Mouse (Mus musculus): Measurements from ENCODE around the gene Zdhhc23. TPM values are rescaled to one million over a fixed set of nuclear protein-coding genes. Genes with fewer than 3 reads are reported as not detected.

Zdhhc23 gene
- polyA plus RNA-seq (2015; fragmentation: Nextera tagmentation; extraction: Ambion mirVana), result 0.31 and 0.34 TPM in 2 replicates

GRCm38 (mm10) chr16:43979328-43980109 lies at the start of gene Zdhhc23:
TSS of gene Zdhhc23 (minus strand) at chr16:43979791.
- Histone ChIP-seq H3K27ac (ENCODE audit: low read length) (no peak within 1 kb of the TSS), H3K4me2 (ENCODE audit: low read depth, low read length) (peak within 1 kb of the TSS; percentile 88), H3K9ac (ENCODE audit: low read depth, low read length) (peak within 1 kb of the TSS; percentile 60), H3K27me3 (ENCODE audit: control insufficient read depth, insufficient read depth, low read depth, low read length) (peaks cover 14% of the 10 kb centered on the region), H3K4me3 (ENCODE audit: low read depth, low read length) (peak within 1 kb of the TSS; percentile 69), H3K4me1 (ENCODE audit: control insufficient read depth, low read depth, low read length) (peaks cover 4% of the 10 kb centered on the region), H3K36me3 (ENCODE audit: control insufficient read depth, insufficient read depth) (no peaks in the 10 kb centered on the region), H3K9me3 (replicated peaks; ENCODE audit: control insufficient read depth, low read length) (no peaks in the 10 kb centered on the region)
- WGBS (ENCODE audit: insufficient replicate concordance), result under 1% methylated on average over 88 of the region's 103 CpGs
- ATAC-seq (ENCODE audit: low read depth), result peak; percentile 79

DNA sequence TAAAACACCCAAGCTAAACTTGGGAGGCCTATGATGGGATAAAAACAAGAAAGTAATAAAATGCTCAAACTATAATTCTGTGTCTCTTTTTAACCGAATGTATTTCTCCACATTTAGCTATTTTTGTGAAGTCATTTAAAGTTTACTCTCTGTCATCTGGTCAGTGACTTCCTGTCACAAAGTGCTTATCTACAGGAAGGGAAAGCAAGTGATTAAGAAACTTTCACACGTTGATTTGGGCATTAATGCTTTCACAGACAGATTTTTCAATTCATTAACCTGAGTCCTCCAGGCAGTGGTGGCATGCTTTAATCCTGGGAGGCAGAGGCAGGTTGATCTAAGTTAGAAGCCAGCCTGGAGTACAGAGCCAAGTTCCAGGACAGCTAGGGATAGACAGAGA lies 49.7 kb upstream of the Zdhhc23 start:
- Histone ChIP-seq H3K27ac (ENCODE audit: low read length) (no peak overlapping the region), H3K4me3 (ENCODE audit: low read depth, low read length) (no peak overlapping the region), H3K4me1 (ENCODE audit: control insufficient read depth, low read depth, low read length) (peaks cover 3% of the 10 kb centered on the region), H3K4me2 (ENCODE audit: low read depth, low read length) (no peak overlapping the region), H3K9me3 (replicated peaks; ENCODE audit: control insufficient read depth, low read length) (no peaks in the 10 kb centered on the region), H3K36me3 (ENCODE audit: control insufficient read depth, insufficient read depth) (no peaks in the 10 kb centered on the region), H3K27me3 (ENCODE audit: control insufficient read depth, insufficient read depth, low read depth, low read length) (no peaks in the 10 kb centered on the region), H3K9ac (ENCODE audit: low read depth, low read length) (no peak overlapping the region)
- 10% methylated on average over 2 of the region's 2 CpGs for WGBS (ENCODE audit: insufficient replicate concordance)
- no peak for ATAC-seq (ENCODE audit: low read depth)

DNA sequence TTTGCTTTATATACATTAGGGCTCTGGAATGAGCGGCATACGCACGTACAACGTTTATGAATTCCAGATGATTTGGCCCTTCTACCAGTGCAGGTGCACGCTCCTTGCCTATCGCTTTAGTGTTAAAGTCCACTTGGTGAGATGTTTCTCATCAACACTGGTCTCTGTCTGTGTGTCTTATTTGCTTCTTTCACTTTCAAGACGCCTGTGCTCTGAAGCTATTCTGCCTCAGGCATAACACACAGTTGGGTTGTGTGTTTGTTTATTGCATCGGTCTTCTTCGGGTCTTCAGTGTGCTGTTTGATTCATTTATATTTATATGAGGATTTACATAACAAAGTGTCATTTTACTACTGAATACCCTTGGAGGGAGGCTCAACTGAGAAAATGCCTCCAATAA lies 47.2 kb upstream of the Zdhhc23 start:
- H3K9ac ChIP-seq (ENCODE audit: low read depth, low read length), result no peak overlapping the region
- no peak for ATAC-seq (ENCODE audit: low read depth)
- no peak overlapping the region for H3K4me3 ChIP-seq (ENCODE audit: low read depth, low read length)
- H3K27ac ChIP-seq (ENCODE audit: low read length), result no peak overlapping the region
- no peaks in the 10 kb centered on the region for H3K4me1 ChIP-seq (ENCODE audit: control insufficient read depth, low read depth, low read length)
- H3K36me3 ChIP-seq (ENCODE audit: control insufficient read depth, insufficient read depth), result no peaks in the 10 kb centered on the region
- 81% methylated on average over 9 of the region's 9 CpGs for WGBS (ENCODE audit: insufficient replicate concordance)
- no peaks in the 10 kb centered on the region for H3K9me3 ChIP-seq (replicated peaks; ENCODE audit: control insufficient read depth, low read length)
- no peak overlapping the region for H3K4me2 ChIP-seq (ENCODE audit: low read depth, low read length)
- no peaks in the 10 kb centered on the region for H3K27me3 ChIP-seq (ENCODE audit: control insufficient read depth, insufficient read depth, low read depth, low read length)

DNA sequence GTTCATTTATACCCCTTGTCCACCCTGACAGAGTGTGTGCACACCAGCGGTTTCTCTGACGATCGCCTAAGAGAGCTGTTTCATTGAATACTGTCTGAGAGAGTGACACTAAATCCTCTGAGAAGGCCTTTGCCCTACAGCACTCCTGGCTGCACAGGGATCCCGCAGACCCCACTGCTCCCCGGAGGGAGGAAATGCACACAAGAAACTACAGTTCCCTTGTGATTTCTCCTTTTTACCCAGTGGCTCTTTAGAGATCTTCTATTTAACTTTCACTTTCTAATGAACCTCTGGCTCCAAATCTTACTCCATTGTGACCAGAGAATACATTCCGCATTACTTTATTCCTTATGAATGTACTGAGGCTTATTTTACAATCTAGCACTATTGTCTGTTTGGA lies 46.6 kb upstream of the Zdhhc23 start:
- no peaks in the 10 kb centered on the region for H3K4me1 ChIP-seq (ENCODE audit: control insufficient read depth, low read depth, low read length)
- no peak overlapping the region for H3K4me3 ChIP-seq (ENCODE audit: low read depth, low read length)
- H3K27ac ChIP-seq (ENCODE audit: low read length), result no peak overlapping the region
- H3K9ac ChIP-seq (ENCODE audit: low read depth, low read length), result no peak overlapping the region
- no peaks in the 10 kb centered on the region for H3K36me3 ChIP-seq (ENCODE audit: control insufficient read depth, insufficient read depth)
- no peaks in the 10 kb centered on the region for H3K27me3 ChIP-seq (ENCODE audit: control insufficient read depth, insufficient read depth, low read depth, low read length)
- no peak for ATAC-seq (ENCODE audit: low read depth)
- no peak overlapping the region for H3K4me2 ChIP-seq (ENCODE audit: low read depth, low read length)
- H3K9me3 ChIP-seq (replicated peaks; ENCODE audit: control insufficient read depth, low read length), result no peaks in the 10 kb centered on the region
- WGBS (ENCODE audit: insufficient replicate concordance), result 38% methylated on average over 6 of the region's 6 CpGs

GRCm38 (mm10) chr16:44018986-44019548 lies 39.5 kb upstream of the Zdhhc23 start:
- Histone ChIP-seq H3K27ac (ENCODE audit: low read length) (peak overlapping the region; percentile 61), H3K9me3 (replicated peaks; ENCODE audit: control insufficient read depth, low read length) (no peaks in the 10 kb centered on the region), H3K9ac (ENCODE audit: low read depth, low read length) (no peak overlapping the region), H3K4me1 (ENCODE audit: control insufficient read depth, low read depth, low read length) (peaks cover 30% of the 10 kb centered on the region), H3K4me3 (ENCODE audit: low read depth, low read length) (peak overlapping the region; percentile 6; the same call in 1 of the 2 replicates), H3K27me3 (ENCODE audit: control insufficient read depth, insufficient read depth, low read depth, low read length) (no peaks in the 10 kb centered on the region), H3K36me3 (ENCODE audit: control insufficient read depth, insufficient read depth) (no peaks in the 10 kb centered on the region), H3K4me2 (ENCODE audit: low read depth, low read length) (peak overlapping the region; percentile 40)
- no peak for ATAC-seq (ENCODE audit: low read depth)
- WGBS (ENCODE audit: insufficient replicate concordance), result 34% methylated on average over 2 of the region's 2 CpGs

DNA sequence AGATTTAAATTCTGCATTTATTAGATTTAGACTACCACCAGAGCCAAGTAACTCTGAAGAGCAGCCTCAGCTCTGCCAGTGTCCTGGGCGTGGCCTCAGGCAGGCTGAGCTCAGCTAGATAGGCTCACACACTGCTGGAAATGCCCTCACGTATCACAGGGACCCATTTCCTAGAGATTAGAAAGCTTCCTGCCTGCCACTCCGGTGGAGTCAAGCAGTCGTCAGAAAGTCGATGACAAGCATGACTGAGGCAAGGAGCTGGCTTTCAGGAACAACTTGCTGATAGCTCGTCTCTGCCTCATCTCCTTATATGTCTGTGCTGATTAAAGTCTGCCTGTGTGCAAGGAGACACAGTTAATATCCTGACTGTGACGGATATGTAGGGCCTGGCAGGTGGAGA lies 38.8 kb upstream of the Zdhhc23 start:
- Histone ChIP-seq H3K9me3 (replicated peaks; ENCODE audit: control insufficient read depth, low read length) (no peaks in the 10 kb centered on the region), H3K4me1 (ENCODE audit: control insufficient read depth, low read depth, low read length) (peaks cover 30% of the 10 kb centered on the region), H3K9ac (ENCODE audit: low read depth, low read length) (no peak overlapping the region), H3K27ac (ENCODE audit: low read length) (peak overlapping the region; percentile 61), H3K36me3 (ENCODE audit: control insufficient read depth, insufficient read depth) (no peaks in the 10 kb centered on the region), H3K4me3 (ENCODE audit: low read depth, low read length) (peak overlapping the region; percentile 6; the same call in 1 of the 2 replicates), H3K27me3 (ENCODE audit: control insufficient read depth, insufficient read depth, low read depth, low read length) (no peaks in the 10 kb centered on the region), H3K4me2 (ENCODE audit: low read depth, low read length) (peak overlapping the region; percentile 40)
- ATAC-seq (ENCODE audit: low read depth), result peak; percentile 97
- 12% methylated on average over 7 of the region's 7 CpGs for WGBS (ENCODE audit: insufficient replicate concordance)

GRCm38 (mm10) chr16:44017707-44018106 lies 38.1 kb upstream of the Zdhhc23 start:
- WGBS (ENCODE audit: insufficient replicate concordance), result 57% methylated on average over 4 of the region's 4 CpGs
- Histone ChIP-seq H3K4me1 (ENCODE audit: control insufficient read depth, low read depth, low read length) (peaks cover 30% of the 10 kb centered on the region), H3K9me3 (replicated peaks; ENCODE audit: control insufficient read depth, low read length) (no peaks in the 10 kb centered on the region), H3K36me3 (ENCODE audit: control insufficient read depth, insufficient read depth) (no peaks in the 10 kb centered on the region), H3K27ac (ENCODE audit: low read length) (0 out of 2 replicates have a peak overlapping the region, but pooled peaks have one; percentile 28), H3K4me3 (ENCODE audit: low read depth, low read length) (no peak overlapping the region), H3K4me2 (ENCODE audit: low read depth, low read length) (no peak overlapping the region), H3K9ac (ENCODE audit: low read depth, low read length) (no peak overlapping the region), H3K27me3 (ENCODE audit: control insufficient read depth, insufficient read depth, low read depth, low read length) (no peaks in the 10 kb centered on the region)
- ATAC-seq (ENCODE audit: low read depth), result no peak

- 3% methylated on average over 11 of the region's 11 CpGs for WGBS (ENCODE audit: insufficient replicate concordance)
- H3K4me2 ChIP-seq (ENCODE audit: low read depth, low read length), result peak overlapping the region; percentile 67
- peak overlapping the region; percentile 16; the same call in 1 of the 2 replicates for H3K27ac ChIP-seq (ENCODE audit: low read length)
- no peaks in the 10 kb centered on the region for H3K9me3 ChIP-seq (replicated peaks; ENCODE audit: control insufficient read depth, low read length)
- no peaks in the 10 kb centered on the region for H3K27me3 ChIP-seq (ENCODE audit: control insufficient read depth, insufficient read depth, low read depth, low read length)
- ATAC-seq (ENCODE audit: low read depth), result peak; percentile 46; the same call in 1 of the 2 replicates
- H3K4me1 ChIP-seq (ENCODE audit: control insufficient read depth, low read depth, low read length), result peaks cover 30% of the 10 kb centered on the region
- H3K9ac ChIP-seq (ENCODE audit: low read depth, low read length), result peak overlapping the region; percentile 51
- H3K4me3 ChIP-seq (ENCODE audit: low read depth, low read length), result peak overlapping the region; percentile 53
- H3K36me3 ChIP-seq (ENCODE audit: control insufficient read depth, insufficient read depth), result no peaks in the 10 kb centered on the region
Observed at GRCm38 (mm10) chr16:44016164-44016563, 36.6 kb upstream of the Zdhhc23 start.

Measured in liver, embryonic 16.5 days (tissue).